In the genomic region with DNA sequence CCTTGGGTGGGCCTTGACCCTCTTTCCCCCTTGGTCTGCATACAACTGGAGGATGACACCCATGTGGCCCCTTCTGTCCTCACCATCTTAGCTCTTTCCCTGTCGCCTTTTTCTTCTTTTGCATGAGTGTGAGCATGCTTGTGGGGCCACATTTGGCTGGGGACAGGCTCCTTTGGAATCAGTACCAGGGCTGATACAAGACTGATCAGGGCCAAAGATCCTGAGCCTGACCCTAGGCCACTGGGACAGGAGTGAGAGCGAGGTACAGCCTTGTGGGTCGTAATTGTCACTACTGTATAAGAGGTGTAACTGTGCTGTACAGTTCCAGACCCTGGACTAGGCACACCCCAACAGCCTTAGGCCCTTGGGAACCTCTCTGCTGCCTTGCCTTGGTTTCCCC, we compare ENCODE assay signal across 12 mouse cellular contexts. TPM values are rescaled to one million over a fixed set of nuclear protein-coding genes. Genes with fewer than 3 reads are reported as not detected.
DNase-seq lines count a peak whose midpoint lies in the region; ATAC-seq lines count a peak whose summit lies in the region.
"Had no signal": no experiment of that assay in that cellular context is flagged by ENCODE, and none has a peak within 500 bp of the region (broad histone marks: within the 10 kb centered on the region; RNA-seq: fewer than 3 reads in every experiment).

No protein-coding gene starts in this region.

- peak overlapping the region; percentile 78 for H3K4me2 ChIP-seq in kidney, embryonic 15.5 days
- H3K4me2 ChIP-seq in forebrain, embryonic 14.5 days (ENCODE audit: low read length) = peak overlapping the region; percentile 98; the same call in 1 of the 2 replicates
- peak overlapping the region; percentile 98 for H3K4me2 ChIP-seq in liver, embryonic 15.5 days

- H3K9ac ChIP-seq in kidney, embryonic 15.5 days = 0 out of 2 replicates have a peak overlapping the region, but pooled peaks have one; percentile 75
- 0 out of 2 replicates have a peak overlapping the region, but pooled peaks have one; percentile 80 for H3K9ac ChIP-seq in forebrain, embryonic 14.5 days (ENCODE audit: low read length)
- 0 out of 2 replicates have a peak overlapping the region, but pooled peaks have one; percentile 5 for H3K9ac ChIP-seq in liver, embryonic 15.5 days

- H3K9me3 ChIP-seq in kidney, embryonic 15.5 days (replicated peaks) = no peaks in the 10 kb centered on the region
- no peaks in the 10 kb centered on the region for H3K9me3 ChIP-seq in forebrain, embryonic 14.5 days (replicated peaks; ENCODE audit: control insufficient read depth, low read length)
- no peaks in the 10 kb centered on the region for H3K9me3 ChIP-seq in liver, embryonic 15.5 days (replicated peaks)
- H3K9me3 ChIP-seq: hindbrain, embryonic 15.5 days had no signal

- H3K27me3 ChIP-seq in kidney, embryonic 15.5 days = no peaks in the 10 kb centered on the region
- no peaks in the 10 kb centered on the region for H3K27me3 ChIP-seq in forebrain, embryonic 14.5 days (replicated peaks; ENCODE audit: control insufficient read depth, insufficient read depth, low read length)
- H3K27me3 ChIP-seq in liver, embryonic 15.5 days = no peaks in the 10 kb centered on the region
- H3K27me3 ChIP-seq: hindbrain, embryonic 15.5 days; Patski had no signal

- no peak for ATAC-seq in kidney, embryonic 15.5 days (replicated peaks; ENCODE audit: low FRiP score)
- no peak for ATAC-seq in forebrain, embryonic 14.5 days
- ATAC-seq in liver, embryonic 15.5 days (ENCODE audit: insufficient read depth) = no peak
- ATAC-seq: Patski had no signal

- peaks cover 46% of the 10 kb centered on the region for H3K4me1 ChIP-seq in kidney, embryonic 15.5 days
- H3K4me1 ChIP-seq in brown adipose tissue, adult 24 weeks (ENCODE audit: control insufficient read depth, insufficient read depth, insufficient read length, low read length) = peaks cover 8% of the 10 kb centered on the region
- H3K4me1 ChIP-seq in forebrain, embryonic 14.5 days (ENCODE audit: control insufficient read depth, insufficient read depth, low read length) = peaks cover 18% of the 10 kb centered on the region
- H3K4me1 ChIP-seq in liver, embryonic 15.5 days (replicated peaks) = peaks cover 51% of the 10 kb centered on the region

- H3K27ac ChIP-seq in kidney, embryonic 15.5 days = 0 out of 2 replicates have a peak overlapping the region, but pooled peaks have one; percentile 4
- no peak overlapping the region for H3K27ac ChIP-seq in brown adipose tissue, adult 24 weeks (replicated peaks; ENCODE audit: low read depth, low read length)
- no peak overlapping the region for H3K27ac ChIP-seq in forebrain, embryonic 14.5 days (ENCODE audit: low read depth, low read length)
- no peak overlapping the region for H3K27ac ChIP-seq in liver, embryonic 15.5 days (replicated peaks)

- peak overlapping the region; percentile 82 for H3K4me3 ChIP-seq in kidney, embryonic 15.5 days (replicated peaks)
- H3K4me3 ChIP-seq in brown adipose tissue, adult 24 weeks (ENCODE audit: insufficient read depth, low read depth, low read length) = 0 out of 2 replicates have a peak overlapping the region, but pooled peaks have one; percentile 3
- no peak overlapping the region for H3K4me3 ChIP-seq in forebrain, embryonic 14.5 days (ENCODE audit: low read depth, low read length)
- H3K4me3 ChIP-seq in liver, embryonic 15.5 days (replicated peaks) = peak overlapping the region; percentile 95; the same call in 1 of the 2 replicates

- peaks cover 57% of the 10 kb centered on the region for H3K36me3 ChIP-seq in kidney, embryonic 15.5 days
- H3K36me3 ChIP-seq in forebrain, embryonic 14.5 days (ENCODE audit: control insufficient read depth, insufficient read depth, low read length) = peaks cover 59% of the 10 kb centered on the region
- H3K36me3 ChIP-seq in liver, embryonic 15.5 days (replicated peaks) = peaks cover 51% of the 10 kb centered on the region

- WGBS in kidney, embryonic 15.5 days = 83% methylated on average over 3 of the region's 3 CpGs
- 81% methylated on average over 3 of the region's 3 CpGs for WGBS in forebrain, embryonic 14.5 days
- WGBS in liver, embryonic 15.5 days (ENCODE audit: insufficient replicate concordance) = 67% methylated on average over 3 of the region's 3 CpGs

- no peak for DNase-seq in kidney, postnatal 14 days
- DNase-seq in forebrain, embryonic 14.5 days (ENCODE audit: low spot score) = no peak
- DNase-seq in ovary, postnatal 10 days (ENCODE audit: low spot score) = no peak
- no peak for DNase-seq in frontal cortex, adult 2 months (ENCODE audit: extremely low spot score in 1 of 2, low spot score in 1 of 2)
- DNase-seq: adrenal gland, postnatal 25 days; cerebellum, adult 11 months; thymus, postnatal 25 days had no signal

RNA-seq across cellular contexts. Expression of a gene that starts 2.3 kb away (rescaled TPM):
- 84.6 and 91.9 TPM in 2 replicates for polyA plus RNA-seq in kidney, embryonic 15.5 days (2015; fragmentation: Nextera tagmentation; extraction: Ambion mirVana)
- 32.9 and 33.9 TPM in 2 replicates for polyA plus RNA-seq in brown adipose tissue, adult 24 weeks (2012; ENCODE audit: insufficient read depth, insufficient read length, missing spikeins)
- polyA plus RNA-seq in forebrain, embryonic 14.5 days (2014; fragmentation: Nextera tagmentation; extraction: Ambion mirVana) = 29.7 and 31.6 TPM in 2 replicates
- 42.8 and 46.5 TPM in 2 replicates for polyA plus RNA-seq in liver, embryonic 15.5 days (2015; fragmentation: Nextera tagmentation; extraction: Ambion mirVana)
- 30.6 and 35.8 TPM in 2 replicates for polyA plus RNA-seq in frontal cortex, adult 2 months (2012; rRNA removed)

RNA-seq across cellular contexts. Expression of a gene that starts 9.5 kb away (rescaled TPM):
- polyA plus RNA-seq in kidney, embryonic 15.5 days (2015; fragmentation: Nextera tagmentation; extraction: Ambion mirVana) = 166 and 172 TPM in 2 replicates
- 278 and 304 TPM in 2 replicates for polyA plus RNA-seq in brown adipose tissue, adult 24 weeks (2012; ENCODE audit: insufficient read depth, insufficient read length, missing spikeins)
- 143 and 155 TPM in 2 replicates for polyA plus RNA-seq in forebrain, embryonic 14.5 days (2014; fragmentation: Nextera tagmentation; extraction: Ambion mirVana)
- polyA plus RNA-seq in liver, embryonic 15.5 days (2015; fragmentation: Nextera tagmentation; extraction: Ambion mirVana) = 89.5 and 90.2 TPM in 2 replicates
- polyA plus RNA-seq in frontal cortex, adult 2 months (2012; rRNA removed) = 94.2 TPM in 2 replicates

RNA-seq across cellular contexts. Expression of a gene that starts 26.5 kb away (rescaled TPM):
- 42.7 and 53.3 TPM in 2 replicates for polyA plus RNA-seq in kidney, embryonic 15.5 days (2015; fragmentation: Nextera tagmentation; extraction: Ambion mirVana)
- 11.4 and 20.4 TPM in 2 replicates for polyA plus RNA-seq in brown adipose tissue, adult 24 weeks (2012; ENCODE audit: insufficient read depth, insufficient read length, missing spikeins)
- polyA plus RNA-seq in forebrain, embryonic 14.5 days (2014; fragmentation: Nextera tagmentation; extraction: Ambion mirVana) = 37.4 and 43.9 TPM in 2 replicates
- 13.7 and 14.0 TPM in 2 replicates for polyA plus RNA-seq in liver, embryonic 15.5 days (2015; fragmentation: Nextera tagmentation; extraction: Ambion mirVana)
- polyA plus RNA-seq in frontal cortex, adult 2 months (2012; rRNA removed) = 48.0 and 52.0 TPM in 2 replicates

RNA-seq across cellular contexts. Expression of a gene that starts 36.0 kb away (rescaled TPM):
- 40.5 and 41.9 TPM in 2 replicates for polyA plus RNA-seq in kidney, embryonic 15.5 days (2015; fragmentation: Nextera tagmentation; extraction: Ambion mirVana)
- 5.7 and 8.6 TPM in 2 replicates for polyA plus RNA-seq in brown adipose tissue, adult 24 weeks (2012; ENCODE audit: insufficient read depth, insufficient read length, missing spikeins)
- 18.6 and 18.8 TPM in 2 replicates for polyA plus RNA-seq in forebrain, embryonic 14.5 days (2014; fragmentation: Nextera tagmentation; extraction: Ambion mirVana)
- 13.0 and 14.2 TPM in 2 replicates for polyA plus RNA-seq in liver, embryonic 15.5 days (2015; fragmentation: Nextera tagmentation; extraction: Ambion mirVana)
- 26.5 and 29.8 TPM in 2 replicates for polyA plus RNA-seq in frontal cortex, adult 2 months (2012; rRNA removed)

RNA-seq across cellular contexts. Expression of a gene that starts 36.0 kb away (rescaled TPM):
- polyA plus RNA-seq in kidney, embryonic 15.5 days (2015; fragmentation: Nextera tagmentation; extraction: Ambion mirVana) = 13.1 and 13.8 TPM in 2 replicates
- polyA plus RNA-seq in brown adipose tissue, adult 24 weeks (2012; ENCODE audit: insufficient read depth, insufficient read length, missing spikeins) = 58.7 and 70.2 TPM in 2 replicates
- polyA plus RNA-seq in forebrain, embryonic 14.5 days (2014; fragmentation: Nextera tagmentation; extraction: Ambion mirVana) = 11.6 and 15.3 TPM in 2 replicates
- polyA plus RNA-seq in liver, embryonic 15.5 days (2015; fragmentation: Nextera tagmentation; extraction: Ambion mirVana) = 6.8 and 7.1 TPM in 2 replicates
- polyA plus RNA-seq in frontal cortex, adult 2 months (2012; rRNA removed) = 14.3 and 15.4 TPM in 2 replicates

Comparison
In these comparisons a context has a peak if more than half of its experiments do, and no peak if none do; other contexts are left out.
1. H3K9ac ChIP-seq: peak in every context shown above with its lines; median percentile 80 in forebrain, embryonic 14.5 days; 75 in kidney, embryonic 15.5 days; 5 in liver, embryonic 15.5 days.